Mouse (Mus musculus): ENCODE measurements at regions not wholly inside any gene's neighbourhood (a gene's known extent, or its start where the extent isn't known, plus 50 kb on each side); places are given as distances from the start of the nearest gene placed in this dataset.

GRCm38 (mm10) chr17:50388715-50389710 is 95.6 kb upstream of the Dazl start:
- no peak for TF ChIP-seq CTCF (IDR thresholded peaks at IDR 0.05; ENCODE audit: low read depth)
- TF ChIP-seq EP300 (IDR thresholded peaks at IDR 0.05; ENCODE audit: low read depth) = no peak

All from liver, postnatal 0 days (tissue).